Mouse (Mus musculus) spleen, adult 2 months (tissue): ENCODE measurements around the gene Gpatch8.
"Not testable (repeated sequence)": the region's sequence is repeated elsewhere in the genome, so short reads cannot be mapped to it uniquely, and the experiment has no call there.

Experiments used
- CTCF ChIP-seq: fragments of 200-500 bp; IDR thresholded peaks from 2 replicates; pipeline ENCODE4 v1.5.1; 2011; ENCODE audit warnings: mild to moderate bottlenecking, inconsistent platforms; ENCODE audit not compliant: insufficient read depth, insufficient read length, insufficient replicate concordance; ENCODE audit errors: extremely low read depth
- POLR2A ChIP-seq: fragments of 200-500 bp; IDR thresholded peaks from 2 replicates; pipeline ENCODE4 v1.6.1; 2011; ENCODE audit warnings: low read depth, low read length, inconsistent platforms

DNA sequence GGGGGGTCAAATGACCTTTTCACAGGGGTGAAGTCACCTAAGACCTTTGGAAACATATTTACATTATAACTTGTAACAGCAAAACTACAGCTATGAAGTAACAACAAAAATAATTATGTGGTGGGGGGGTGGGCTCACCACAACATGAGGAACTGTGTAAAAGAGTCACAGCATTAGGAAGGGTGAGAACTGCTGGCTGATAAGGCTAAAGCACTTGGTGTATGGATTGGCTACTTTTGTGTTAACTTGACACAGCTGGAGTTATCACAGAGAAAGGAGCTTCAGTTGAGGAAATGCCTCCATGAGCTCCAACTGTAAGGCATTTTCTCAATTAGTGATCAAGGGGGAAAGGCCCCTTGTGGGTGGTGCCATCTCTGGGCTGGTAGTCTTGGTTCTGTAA is 15.9 kb downstream of the Gpatch8 start:
- not testable (repeated sequence) for TF ChIP-seq CTCF, POLR2A
